Mouse (Mus musculus): Measurements from ENCODE around the gene Defb21. TPM values are rescaled to one million over a fixed set of nuclear protein-coding genes. Genes with fewer than 3 reads are reported as not detected.
A peak's percentile ranks its signal among the peaks of the same experiment; 100 is the strongest.

The Defb21 gene
- total RNA-seq, 1 experiment from 2014 or later = not detected

- DNase-seq = no peak
These were observed 35.2 kb downstream of the Defb21 start for GRCm38 (mm10) chr2:152607746-152608145.

GRCm38 (mm10) chr2:152608719-152609118 is 36.2 kb downstream of the Defb21 start:
- DNase-seq = no peak

GRCm38 (mm10) chr2:152612193-152612592 is 39.6 kb downstream of the Defb21 start:
- DNase-seq = no peak

GRCm38 (mm10) chr2:152615563-152615962 is 43.0 kb downstream of the Defb21 start:
- peak; percentile 17 for DNase-seq

- no peak for DNase-seq
These were observed 43.9 kb downstream of the Defb21 start for GRCm38 (mm10) chr2:152616470-152616869.

- DNase-seq = no peak
These were observed 44.8 kb downstream of the Defb21 start for GRCm38 (mm10) chr2:152617374-152617773.

GRCm38 (mm10) chr2:152620367-152621134 is 48.0 kb downstream of the Defb21 start:
- DNase-seq = no peak

GRCm38 (mm10) chr2:152622151-152622550 is 49.6 kb downstream of the Defb21 start:
- no peak for DNase-seq

- DNase-seq = no peak
These were observed 50.4 kb downstream of the Defb21 start, which contains the start of gene Defb25 for GRCm38 (mm10) chr2:152622953-152623352. Defb25 (minus strand) TSS chr2:152623053.

Other genes starting within 250 kb of the Defb21 start
- 113 and 126 TPM in 2 replicates for gene Rbck1, start 240.1 kb upstream of the Defb21 start, total RNA-seq (2021)
- 10.6 and 19.7 TPM in 2 replicates for gene Trib3, start 228.7 kb upstream of the Defb21 start, total RNA-seq (2021)
- 2.1 and 3.2 TPM in 2 replicates for gene Nrsn2, start 196.1 kb upstream of the Defb21 start, total RNA-seq (2021)
- 17.0 and 22.8 TPM in 2 replicates for gene Sox12, start 174.7 kb upstream of the Defb21 start, total RNA-seq (2021)
- gene Zcchc3, start 157.7 kb upstream of the Defb21 start, total RNA-seq (2021) = 7.6 and 8.3 TPM in 2 replicates
- not detected in 2 replicates for gene 6820408C15Rik, start 157.2 kb upstream of the Defb21 start, total RNA-seq (2021)
- gene Defb23, start 108.1 kb upstream of the Defb21 start, total RNA-seq (2021) = not detected in 2 replicates
- not detected in 2 replicates for gene Defb20, start 95.7 kb upstream of the Defb21 start, total RNA-seq (2021)
- gene Defb22, start 82.6 kb upstream of the Defb21 start, total RNA-seq (2021) = not detected in 2 replicates
- gene Defb26, start 61.1 kb upstream of the Defb21 start, total RNA-seq (2021) = not detected in 2 replicates
- not detected in 2 replicates for gene Defb28, start 54.5 kb upstream of the Defb21 start, total RNA-seq (2021)
- gene Defb29, start 32.6 kb upstream of the Defb21 start, total RNA-seq (2021) = not detected in 2 replicates
- gene Gm17416, start 3.4 kb upstream of the Defb21 start, total RNA-seq (2021) = not detected in 2 replicates
- 0.97 TPM in 1 of 2 replicates, not detected in the other for gene Defb19, start 7.6 kb downstream of the Defb21 start, total RNA-seq (2021)
- gene Defb45, start 26.7 kb downstream of the Defb21 start, total RNA-seq (2021) = not detected in 2 replicates
- gene Defb36, start 31.6 kb downstream of the Defb21 start, total RNA-seq (2021) = 1.0 TPM in 1 of 2 replicates, not detected in the other
- 2.5 TPM in 1 of 2 replicates, not detected in the other for gene Defb25, start 50.3 kb downstream of the Defb21 start, total RNA-seq (2021)
- gene Rem1, start 54.2 kb downstream of the Defb21 start, total RNA-seq (2021) = 8.1 and 9.0 TPM in 2 replicates
- gene H13, start 96.7 kb downstream of the Defb21 start, total RNA-seq (2021) = 149 and 153 TPM in 2 replicates
- gene Mcts2, start 114.3 kb downstream of the Defb21 start, total RNA-seq (2021) = 34.2 and 37.9 TPM in 2 replicates
- 73.3 and 81.1 TPM in 2 replicates for gene Id1, start 163.5 kb downstream of the Defb21 start, total RNA-seq (2021)
- 4.2 and 4.3 TPM in 2 replicates for gene Cox4i2, start 181.4 kb downstream of the Defb21 start, total RNA-seq (2021)